Mouse (Mus musculus) liver, embryonic 15.5 days (tissue): ENCODE data around the gene Fbxw21. TPM values are rescaled to one million over a fixed set of nuclear protein-coding genes. Genes with fewer than 3 reads are reported as not detected.
A peak's percentile ranks its signal among the peaks of the same experiment; 100 is the strongest.

Experiments
- ATAC-seq: fragments of 200-750 bp; cut with Nextera tagmentation; 2 replicates; pipeline ENCODE4 v1.8.0; 2017; ENCODE audit warnings: moderate number of reproducible peaks, mild to moderate bottlenecking, moderate library complexity; ENCODE audit not compliant: insufficient read depth
- H3K27ac ChIP-seq: fragments of 300-500 bp; sonication (generic); replicated peaks from 2 replicates; pipeline ENCODE4 v1.5.1; 2015; ENCODE audit warnings: mild to moderate bottlenecking, inconsistent platforms
- H3K27me3 ChIP-seq: fragments of 300-500 bp; sonication (generic); 2 replicates; pipeline ENCODE4 v1.6.1; 2015; ENCODE audit warnings: mild to moderate bottlenecking, inconsistent platforms
- H3K36me3 ChIP-seq: fragments of 300-500 bp; sonication (generic); replicated peaks from 2 replicates; pipeline ENCODE4 v1.6.1; 2015; ENCODE audit warnings: moderate library complexity, mild to moderate bottlenecking, inconsistent platforms
- H3K4me1 ChIP-seq: fragments of 300-500 bp; sonication (generic); replicated peaks from 2 replicates; pipeline ENCODE4 v1.6.1; 2015; ENCODE audit warnings: inconsistent platforms
- H3K4me2 ChIP-seq: fragments of 300-500 bp; sonication (generic); 2 replicates; pipeline ENCODE4 v1.6.1; 2015; ENCODE audit warnings: moderate library complexity, mild to moderate bottlenecking, inconsistent platforms
- H3K4me3 ChIP-seq: fragments of 300-500 bp; sonication (generic); replicated peaks from 2 replicates; pipeline ENCODE4 v1.5.1; 2015; ENCODE audit warnings: mild to moderate bottlenecking, inconsistent platforms
- H3K9ac ChIP-seq: fragments of 300-500 bp; sonication (generic); 2 replicates; pipeline ENCODE4 v1.6.1; 2015; ENCODE audit warnings: moderate library complexity, mild to moderate bottlenecking, inconsistent platforms
- H3K9me3 ChIP-seq: fragments of 300-500 bp; sonication (generic); replicated peaks from 2 replicates; pipeline ENCODE4 v1.6.1; 2016; ENCODE audit warnings: inconsistent platforms
- WGBS: fragments of 180-500 bp; shearing (Covaris S2); methylation state at CpG from one replicate; pipeline ENCODE4 v1.1.7; 2015; ENCODE audit warnings: mixed read lengths; ENCODE audit not compliant: insufficient replicate concordance; 5-methylcytosine and 5-hydroxymethylcytosine counted together
- polyA plus RNA-seq: library from polyadenylated mRNA; unstranded; fragments of >200 nt; fragmentation: Nextera tagmentation; extraction: Ambion mirVana; gene quantifications from 2 replicates; pipeline ENCODE4 v1.2.1, GENCODE M21; 2015

Fbxw21 gene
- polyA plus RNA-seq, 1 experiment from 2014 or later: not detected

GRCm38 (mm10) chr9:109092799-109093198 is 69.0 kb downstream of the Fbxw21 start:
- peaks cover 34% of the 10 kb centered on the region for H3K4me1 ChIP-seq
- no peak overlapping the region for H3K9ac ChIP-seq
- H3K9me3 ChIP-seq: no peaks in the 10 kb centered on the region
- H3K27me3 ChIP-seq: peaks cover 51% of the 10 kb centered on the region
- H3K4me2 ChIP-seq: no peak overlapping the region
- peak; percentile 33 for ATAC-seq
- WGBS: 63% methylated on average over 6 of the region's 6 CpGs
- H3K4me3 ChIP-seq: no peak overlapping the region
- peaks cover 27% of the 10 kb centered on the region for H3K36me3 ChIP-seq
- H3K27ac ChIP-seq: peak overlapping the region; percentile 62

- no peaks in the 10 kb centered on the region for H3K9me3 ChIP-seq
- peaks cover 27% of the 10 kb centered on the region for H3K36me3 ChIP-seq
- peaks cover 41% of the 10 kb centered on the region for H3K27me3 ChIP-seq
- no peak for ATAC-seq
- H3K4me1 ChIP-seq: peaks cover 36% of the 10 kb centered on the region
- H3K4me3 ChIP-seq: no peak overlapping the region
- no peak overlapping the region for H3K4me2 ChIP-seq
- H3K27ac ChIP-seq: no peak overlapping the region
- WGBS: 81% methylated on average over 8 of the region's 8 CpGs
- no peak overlapping the region for H3K9ac ChIP-seq
Observed at GRCm38 (mm10) chr9:109091802-109092201, 70.0 kb downstream of the Fbxw21 start.

- H3K4me2 ChIP-seq: no peak overlapping the region
- H3K4me1 ChIP-seq: peaks cover 33% of the 10 kb centered on the region
- H3K9ac ChIP-seq: no peak overlapping the region
- no peak for ATAC-seq
- no peaks in the 10 kb centered on the region for H3K9me3 ChIP-seq
- no peak overlapping the region for H3K27ac ChIP-seq
- H3K4me3 ChIP-seq: no peak overlapping the region
- H3K36me3 ChIP-seq: peaks cover 27% of the 10 kb centered on the region
- H3K27me3 ChIP-seq: peaks cover 28% of the 10 kb centered on the region
- WGBS: 66% methylated on average over 15 of the region's 15 CpGs
Observed at GRCm38 (mm10) chr9:109090446-109090845, 71.4 kb downstream of the Fbxw21 start.

Other genes starting within 250 kb of the Fbxw21 start
- gene Tmem89, start 247.4 kb downstream of the Fbxw21 start, polyA plus RNA-seq: not detected in 2 replicates
- 316 and 353 TPM in 2 replicates for gene Uqcrc1, start 225.4 kb downstream of the Fbxw21 start, polyA plus RNA-seq
- gene Col7a1, start 208.5 kb downstream of the Fbxw21 start, polyA plus RNA-seq: 0.33 and 0.60 TPM in 2 replicates
- gene Ucn2, start 176.0 kb downstream of the Fbxw21 start, polyA plus RNA-seq: 0.07 TPM in 1 of 2 replicates, not detected in the other
- gene Pfkfb4, start 170.3 kb downstream of the Fbxw21 start, polyA plus RNA-seq: 3.9 and 4.5 TPM in 2 replicates
- gene Shisa5, start 123.5 kb downstream of the Fbxw21 start, polyA plus RNA-seq: 23.1 and 23.6 TPM in 2 replicates
- gene Trex1, start 102.3 kb downstream of the Fbxw21 start, polyA plus RNA-seq: 8.6 and 9.8 TPM in 2 replicates
- gene Atrip, start 87.9 kb downstream of the Fbxw21 start, polyA plus RNA-seq: 9.2 and 12.6 TPM in 2 replicates
- gene Ccdc51, start 79.5 kb downstream of the Fbxw21 start, polyA plus RNA-seq: 11.4 and 12.0 TPM in 2 replicates
- 249 and 328 TPM in 2 replicates for gene Tma7, start 79.5 kb downstream of the Fbxw21 start, polyA plus RNA-seq
- gene Plxnb1, start 66.7 kb downstream of the Fbxw21 start, polyA plus RNA-seq: 3.5 and 5.8 TPM in 2 replicates
- gene Fbxw13, start 33.9 kb upstream of the Fbxw21 start, polyA plus RNA-seq: not detected in 2 replicates
- not detected in 2 replicates for gene Fbxw20, start 72.7 kb upstream of the Fbxw21 start, polyA plus RNA-seq
- not detected in 2 replicates for gene Fbxw14, start 125.6 kb upstream of the Fbxw21 start, polyA plus RNA-seq
- gene Fbxw28, start 177.6 kb upstream of the Fbxw21 start, polyA plus RNA-seq: not detected in 2 replicates
- not detected in 2 replicates for gene Fbxw22, start 242.3 kb upstream of the Fbxw21 start, polyA plus RNA-seq